Mouse (Mus musculus): ENCODE measurements at regions not wholly inside any gene's neighbourhood (a gene's known extent, or its start where the extent isn't known, plus 50 kb on each side); places are given as distances from the start of the nearest gene placed in this dataset.

GRCm38 (mm10) chr6:95179993-95180392 is 63.0 kb downstream of the Kbtbd8 start:
- DNase-seq, result no peak

GRCm38 (mm10) chr6:95182238-95182637 is 65.2 kb downstream of the Kbtbd8 start:
- DNase-seq, result no peak

GRCm38 (mm10) chr6:95185074-95185931 is 68.3 kb downstream of the Kbtbd8 start:
- DNase-seq, result no peak

GRCm38 (mm10) chr6:95196631-95197030 is 79.6 kb downstream of the Kbtbd8 start:
- DNase-seq, result no peak

GRCm38 (mm10) chr6:95198611-95199010 is 81.6 kb downstream of the Kbtbd8 start:
- DNase-seq, result no peak

GRCm38 (mm10) chr6:95202291-95202790 is 85.3 kb downstream of the Kbtbd8 start:
- DNase-seq, result no peak

- DNase-seq, result no peak
These were observed 85.9 kb downstream of the Kbtbd8 start for GRCm38 (mm10) chr6:95202978-95203377.

GRCm38 (mm10) chr6:95204231-95204630 is 87.2 kb downstream of the Kbtbd8 start:
- DNase-seq, result no peak

GRCm38 (mm10) chr6:95207063-95207462 is 90.0 kb downstream of the Kbtbd8 start:
- peak; percentile 7 to 11 for DNase-seq

- DNase-seq, result no peak
These were observed 100.4 kb downstream of the Kbtbd8 start for GRCm38 (mm10) chr6:95217431-95217830.

- no peak for DNase-seq
These were observed 101.8 kb downstream of the Kbtbd8 start for GRCm38 (mm10) chr6:95218830-95219229.

GRCm38 (mm10) chr6:95223537-95223936 is 98.4 kb upstream of the Gm10234 start:
- peak; percentile 71 to 76 for DNase-seq

GRCm38 (mm10) chr6:95229885-95230284 is 92.0 kb upstream of the Gm10234 start:
- DNase-seq, result no peak

GRCm38 (mm10) chr6:95234712-95235111 is 87.2 kb upstream of the Gm10234 start:
- no peak for DNase-seq

GRCm38 (mm10) chr6:95243657-95244056 is 78.3 kb upstream of the Gm10234 start:
- no peak for DNase-seq

GRCm38 (mm10) chr6:95244911-95245310 is 77.0 kb upstream of the Gm10234 start:
- DNase-seq, result no peak

- no peak for DNase-seq
These were observed 65.6 kb upstream of the Gm10234 start for GRCm38 (mm10) chr6:95256303-95256702.

GRCm38 (mm10) chr6:95261001-95261400 is 60.9 kb upstream of the Gm10234 start:
- DNase-seq, result no peak

- no peak for DNase-seq
These were observed 57.7 kb upstream of the Gm10234 start for GRCm38 (mm10) chr6:95264011-95264869.

GRCm38 (mm10) chr6:95269524-95269923 is 52.4 kb upstream of the Gm10234 start:
- DNase-seq, result no peak
